Mouse (Mus musculus) ES-Bruce4 (cell line): ENCODE measurements around the gene Scfd2.

ENCODE experiments used
- EP300 ChIP-seq: IDR thresholded peaks from 2 replicates; pipeline ENCODE4 v1.6.1; 2011; ENCODE audit warnings: low read depth, low read length; ENCODE audit not compliant: insufficient read depth
- POLR2A ChIP-seq: IDR thresholded peaks from one replicate; pipeline ENCODE4 v1.8.1; 2011; ENCODE audit warnings: low read length; ENCODE audit not compliant: insufficient read depth

- TF ChIP-seq EP300 (no peak), POLR2A (no peak)
These were observed 241.6 kb downstream of the Scfd2 start for GRCm38 (mm10) chr5:74289957-74290356.
